Mouse (Mus musculus): ENCODE data around the gene Srgn.

Gene Srgn

GRCm38 (mm10) chr10:62527351-62527750 lies at the start of gene Srgn:
TSS of gene Srgn (minus strand) at chr10:62527451.
- no peak for DNase-seq (ENCODE audit: low read depth, low spot score)

- no peak for DNase-seq (ENCODE audit: low read depth, low spot score)
These were observed 47.8 kb upstream of the Srgn start for GRCm38 (mm10) chr10:62575001-62575400.

GRCm38 (mm10) chr10:62570126-62570871 lies 43.0 kb upstream of the Srgn start:
- no peak for DNase-seq (ENCODE audit: low read depth, low spot score)

GRCm38 (mm10) chr10:62568861-62569260 lies 41.6 kb upstream of the Srgn start:
- no peak for DNase-seq (ENCODE audit: low read depth, low spot score)

GRCm38 (mm10) chr10:62557736-62558135 lies 30.5 kb upstream of the Srgn start:
- DNase-seq (ENCODE audit: low read depth, low spot score) = no peak

GRCm38 (mm10) chr10:62556558-62556901 lies 29.3 kb upstream of the Srgn start:
- DNase-seq (ENCODE audit: low read depth, low spot score) = no peak

GRCm38 (mm10) chr10:62555705-62556557 lies 28.7 kb upstream of the Srgn start:
- no peak for DNase-seq (ENCODE audit: low read depth, low spot score)

- DNase-seq (ENCODE audit: low read depth, low spot score) = no peak
These were observed 26.4 kb upstream of the Srgn start for GRCm38 (mm10) chr10:62553611-62554091.

GRCm38 (mm10) chr10:62550787-62551300 lies 23.6 kb upstream of the Srgn start:
- no peak for DNase-seq (ENCODE audit: low read depth, low spot score)

GRCm38 (mm10) chr10:62549523-62550166 lies 22.4 kb upstream of the Srgn start:
- DNase-seq (ENCODE audit: low read depth, low spot score) = no peak

- DNase-seq (ENCODE audit: low read depth, low spot score) = no peak
These were observed 19.2 kb upstream of the Srgn start for GRCm38 (mm10) chr10:62546441-62546840.

GRCm38 (mm10) chr10:62545759-62546158 lies 18.5 kb upstream of the Srgn start:
- no peak for DNase-seq (ENCODE audit: low read depth, low spot score)

GRCm38 (mm10) chr10:62544316-62544715 lies 17.1 kb upstream of the Srgn start:
- no peak for DNase-seq (ENCODE audit: low read depth, low spot score)

- DNase-seq (ENCODE audit: low read depth, low spot score) = no peak
These were observed 16.2 kb upstream of the Srgn start for GRCm38 (mm10) chr10:62543399-62543808.

- no peak for DNase-seq (ENCODE audit: low read depth, low spot score)
These were observed 15.7 kb upstream of the Srgn start for GRCm38 (mm10) chr10:62542928-62543327.

GRCm38 (mm10) chr10:62542507-62542906 lies 15.3 kb upstream of the Srgn start:
- DNase-seq (ENCODE audit: low read depth, low spot score) = no peak

GRCm38 (mm10) chr10:62541499-62541898 lies 14.2 kb upstream of the Srgn start:
- DNase-seq (ENCODE audit: low read depth, low spot score) = no peak

- DNase-seq (ENCODE audit: low read depth, low spot score) = no peak
These were observed 13.5 kb upstream of the Srgn start for GRCm38 (mm10) chr10:62540800-62541199.

- DNase-seq (ENCODE audit: low read depth, low spot score) = no peak
These were observed 7.3 kb upstream of the Srgn start for GRCm38 (mm10) chr10:62534509-62534908.

- no peak for DNase-seq (ENCODE audit: low read depth, low spot score)
These were observed 5.6 kb upstream of the Srgn start for GRCm38 (mm10) chr10:62532832-62533231.

- no peak for DNase-seq (ENCODE audit: low read depth, low spot score)
These were observed 2.9 kb upstream of the Srgn start for GRCm38 (mm10) chr10:62530183-62530582.

- DNase-seq (ENCODE audit: low read depth, low spot score) = no peak
These were observed 4.8 kb downstream of the Srgn start for GRCm38 (mm10) chr10:62522346-62522950.

Measured in brain, embryonic 18.5 days (tissue).